Mouse (Mus musculus): ENCODE results near the gene Lsp1.
A peak's percentile ranks its signal among the peaks of the same experiment; 100 is the strongest.

Gene Lsp1

DNA sequence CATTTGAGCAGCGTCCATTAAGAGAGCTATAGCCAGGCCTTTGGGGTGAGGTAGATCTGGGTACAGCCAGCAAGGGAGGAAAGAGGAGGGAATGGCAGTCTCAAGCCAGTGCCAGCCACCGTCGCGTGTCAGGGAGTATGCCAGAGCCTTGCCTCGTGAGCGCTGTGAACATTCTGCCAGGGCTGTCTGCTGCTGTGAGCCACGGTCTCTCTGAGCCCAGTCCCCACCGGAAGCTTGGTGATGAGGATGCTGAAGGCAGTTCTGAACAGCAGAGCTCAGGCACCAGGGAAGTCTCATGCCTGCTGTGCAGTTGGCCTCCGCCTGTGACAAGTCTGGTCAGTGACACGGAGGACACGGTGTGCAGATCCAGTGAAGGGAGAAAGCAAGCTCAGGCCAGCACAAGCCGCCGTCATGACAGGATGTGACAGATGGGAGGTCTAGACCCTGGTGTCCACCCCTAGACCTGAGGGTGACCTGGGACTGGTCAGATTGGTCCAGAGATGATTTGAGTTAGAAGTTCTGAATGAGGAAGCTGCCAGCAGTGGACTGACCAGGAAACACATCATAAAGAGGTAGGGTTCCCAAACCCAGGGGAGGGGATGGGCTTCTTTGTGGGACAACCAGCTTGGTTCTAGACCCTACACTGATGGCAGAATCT, 16.3 kb downstream of the Lsp1 start:
- no peak for DNase-seq (ENCODE audit: low read depth)

DNA sequence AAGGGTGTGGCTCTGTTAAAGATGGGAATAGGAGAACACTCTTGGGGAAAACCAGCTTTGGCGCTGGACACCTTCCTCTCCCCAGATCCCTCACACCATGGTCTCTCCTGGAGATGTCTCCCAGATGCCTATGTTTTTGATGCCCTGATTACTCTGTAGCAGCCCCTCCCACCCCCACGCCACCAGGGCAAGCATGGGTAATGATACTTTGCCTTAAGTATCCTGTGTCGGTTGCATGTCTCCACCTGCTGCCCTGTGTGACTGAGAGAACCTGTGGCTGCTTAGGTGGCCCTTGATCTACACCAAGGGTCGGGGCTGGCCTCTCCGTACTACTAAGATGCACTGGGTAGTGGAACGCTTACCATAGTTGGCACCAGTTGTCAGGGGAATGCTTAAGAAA, 17.4 kb downstream of the Lsp1 start:
- DNase-seq (ENCODE audit: low read depth) = no peak

DNA sequence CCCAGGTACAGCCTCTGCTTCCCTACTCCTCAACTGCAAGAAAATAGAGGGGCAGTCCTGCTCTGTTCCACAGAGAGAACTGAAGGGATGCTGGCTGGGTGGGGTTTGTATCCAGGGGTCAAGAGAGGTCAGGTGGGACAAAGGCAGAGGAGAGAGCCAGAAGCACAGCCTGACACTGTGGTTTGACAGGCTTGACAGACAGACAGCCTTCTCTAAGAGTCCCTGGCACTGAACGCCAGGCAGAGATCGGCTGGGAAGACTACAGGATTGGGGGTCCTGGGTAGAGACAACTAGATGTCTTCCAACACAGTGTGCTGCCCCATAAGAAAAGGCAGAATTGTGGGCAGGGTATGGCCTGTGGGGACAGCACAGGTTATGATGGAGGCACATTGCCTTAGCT, 18.0 kb downstream of the Lsp1 start:
- no peak for DNase-seq (ENCODE audit: low read depth)

DNA sequence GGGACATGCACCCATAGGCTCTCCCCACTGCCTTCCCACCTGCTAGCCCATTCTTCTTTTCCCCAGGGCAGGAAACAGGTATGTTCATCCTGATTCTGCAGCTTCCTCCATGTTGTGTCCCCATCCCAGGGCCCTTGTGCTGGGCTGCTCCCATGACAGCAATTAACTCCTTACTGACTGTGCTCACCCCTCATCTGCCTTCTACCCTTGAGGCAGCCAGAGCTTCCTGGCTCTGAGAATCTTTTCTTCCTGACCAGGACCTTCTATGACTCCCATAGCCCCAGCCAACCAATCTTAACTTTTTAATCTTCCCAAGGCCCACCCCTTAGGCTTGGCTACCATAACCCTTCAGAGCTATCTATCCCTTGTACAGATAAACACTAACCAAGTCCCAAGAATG, 18.7 kb downstream of the Lsp1 start:
- DNase-seq (ENCODE audit: low read depth) = no peak

DNA sequence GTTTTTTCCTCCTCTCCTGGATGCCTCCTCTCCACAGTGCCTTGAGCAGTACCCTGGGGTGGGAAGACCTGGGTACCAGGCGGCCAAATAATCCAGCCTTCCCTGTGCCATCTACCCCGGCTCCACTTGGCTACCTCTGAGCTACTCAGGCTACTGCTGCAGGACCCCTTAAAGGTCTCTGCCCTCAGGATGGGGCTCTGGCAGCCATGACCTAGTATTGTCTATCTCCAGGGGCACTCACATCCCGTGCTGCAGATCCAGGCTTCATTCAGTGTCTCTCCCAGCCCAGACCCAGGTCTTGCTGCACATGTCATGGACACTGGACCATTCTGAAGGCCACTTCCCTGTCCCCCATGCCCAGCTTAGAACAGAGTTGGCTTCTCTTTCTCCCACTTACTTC, 19.3 kb downstream of the Lsp1 start:
- DNase-seq (ENCODE audit: low read depth) = no peak

DNA sequence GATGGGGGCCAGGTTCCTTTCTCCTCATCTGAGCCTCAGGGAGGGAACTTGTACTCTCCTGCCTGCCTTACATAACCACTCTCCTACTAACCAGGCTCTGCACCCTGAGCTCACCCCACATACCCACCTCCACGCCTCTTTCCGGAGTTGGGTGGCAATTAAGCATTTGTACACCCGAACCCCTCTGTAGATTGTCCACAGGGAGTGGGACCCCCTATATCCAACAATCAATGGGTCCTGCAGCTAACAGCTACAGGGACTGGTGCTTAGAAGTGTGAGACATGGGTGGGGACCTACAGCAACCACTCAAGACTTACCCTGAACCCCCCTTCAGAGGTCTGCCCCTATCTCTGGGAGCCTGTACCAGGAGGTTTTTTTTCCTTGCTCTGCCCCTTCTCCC, 20.1 kb downstream of the Lsp1 start:
- DNase-seq (ENCODE audit: low read depth) = no peak

DNA sequence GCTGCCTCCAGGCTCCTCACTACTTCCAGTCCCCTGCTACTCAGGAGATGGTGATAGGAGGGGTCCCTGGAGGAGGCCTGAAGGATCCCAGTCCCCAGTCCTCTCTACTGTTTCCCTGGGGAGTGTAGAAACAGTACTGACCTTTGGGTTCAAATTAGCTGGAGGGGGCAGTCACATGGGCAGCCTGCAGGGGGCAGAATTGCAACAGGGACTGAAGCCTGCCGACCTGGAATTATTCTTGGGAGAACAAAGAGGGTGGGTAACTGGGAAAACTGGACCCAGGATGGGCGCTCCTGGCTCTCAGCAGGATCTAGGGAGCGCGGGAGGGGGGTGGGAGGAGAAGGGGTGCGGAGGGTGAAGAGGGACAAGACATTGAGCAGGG, 20.6 kb downstream of the Lsp1 start:
- DNase-seq (ENCODE audit: low read depth) = peak; percentile 46

DNA sequence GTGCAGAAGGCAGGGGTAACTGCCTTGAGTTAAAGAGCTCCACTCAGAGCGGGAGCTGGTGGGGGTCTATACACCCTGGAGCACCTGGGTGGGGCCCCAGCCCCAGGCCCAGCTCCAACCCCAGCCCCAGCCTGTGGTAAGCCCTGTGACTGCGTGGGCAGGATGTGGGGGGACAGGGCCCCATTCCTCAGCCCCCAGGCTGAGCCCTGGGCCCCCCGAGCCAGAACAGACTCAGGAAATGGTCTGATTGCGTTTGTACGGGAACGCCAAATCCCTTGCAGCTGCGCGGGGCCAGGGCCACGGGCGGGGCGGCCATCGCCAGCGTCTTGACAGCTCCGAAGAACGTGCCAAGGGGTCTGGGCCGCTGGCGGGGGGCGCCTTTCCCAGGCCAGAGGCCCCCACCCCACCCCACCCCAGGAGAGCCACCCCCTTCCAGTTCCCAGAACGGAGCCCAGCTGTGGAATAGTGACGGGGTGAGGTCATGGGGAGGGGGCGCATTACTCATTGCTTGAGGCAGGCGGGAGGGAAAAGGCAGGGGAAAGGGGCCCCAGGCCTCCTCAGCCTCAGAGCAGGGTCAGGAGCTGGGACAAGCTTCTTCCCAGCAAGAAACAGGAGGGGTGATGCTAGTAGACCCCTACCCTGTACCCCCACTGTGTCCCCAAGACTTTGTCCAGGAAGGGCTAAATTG, 21.1 kb downstream of the Lsp1 start:
- peak; percentile 31 for DNase-seq (ENCODE audit: low read depth)

DNA sequence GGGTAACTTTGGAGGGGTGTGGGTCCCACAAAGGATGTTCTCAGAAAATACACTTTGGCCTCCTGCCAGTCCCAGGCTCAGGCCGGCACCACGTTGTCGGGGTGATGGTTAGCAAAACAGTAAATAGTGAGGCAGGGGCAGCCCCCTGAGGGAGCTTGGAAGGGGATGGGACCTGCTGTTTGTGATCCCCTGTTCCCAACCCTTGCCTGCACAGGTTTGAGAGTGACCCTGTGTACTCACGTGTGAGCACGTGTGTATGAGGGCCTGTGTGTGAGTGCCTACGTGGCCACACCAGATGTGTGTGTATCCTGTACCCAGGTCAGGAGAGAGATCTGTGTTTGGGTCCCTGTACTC, 21.6 kb downstream of the Lsp1 start:
- peak; percentile 29 for DNase-seq (ENCODE audit: low read depth)

DNA sequence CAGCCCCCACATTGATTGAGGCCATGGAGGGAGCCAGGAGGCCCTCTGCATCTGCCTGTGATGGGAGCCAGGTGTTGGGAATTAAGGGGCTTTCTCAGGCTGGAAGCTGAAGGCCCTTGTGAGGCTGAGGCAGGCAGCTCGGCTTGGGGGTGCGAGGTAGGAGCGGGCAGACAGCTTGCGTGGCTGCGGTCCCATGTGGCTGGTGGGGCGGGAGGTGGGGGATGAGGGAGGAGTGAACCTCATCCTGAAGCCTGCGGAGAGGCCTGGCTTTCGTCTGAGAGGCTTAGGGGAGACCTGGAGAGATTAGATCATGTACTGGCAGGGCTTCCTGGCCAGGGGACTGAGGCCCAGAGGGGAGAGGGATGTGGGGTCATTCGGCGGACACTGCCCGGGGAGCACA, 22.5 kb downstream of the Lsp1 start:
- no peak for DNase-seq (ENCODE audit: low read depth)

DNA sequence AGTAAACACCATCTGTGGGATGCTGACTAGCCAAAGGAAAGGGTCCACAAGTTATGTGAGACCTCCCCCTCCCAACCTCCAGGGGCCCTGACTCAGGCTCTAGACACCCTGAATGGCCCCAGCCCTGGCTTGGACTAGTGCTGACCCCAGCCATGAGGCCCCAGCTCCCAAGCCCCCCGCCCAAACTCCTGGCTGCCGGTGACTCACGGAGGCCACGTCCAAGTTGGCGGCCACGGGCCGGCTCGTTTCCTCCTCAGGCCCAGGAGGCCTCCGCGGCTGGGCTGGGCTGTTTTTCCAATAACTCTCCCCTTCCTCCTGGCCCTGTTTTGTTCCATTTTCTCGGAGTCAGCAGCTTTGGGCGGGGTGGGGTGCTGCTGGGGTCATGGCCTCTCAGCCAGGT, 24.2 kb downstream of the Lsp1 start:
- DNase-seq (ENCODE audit: low read depth) = no peak

DNA sequence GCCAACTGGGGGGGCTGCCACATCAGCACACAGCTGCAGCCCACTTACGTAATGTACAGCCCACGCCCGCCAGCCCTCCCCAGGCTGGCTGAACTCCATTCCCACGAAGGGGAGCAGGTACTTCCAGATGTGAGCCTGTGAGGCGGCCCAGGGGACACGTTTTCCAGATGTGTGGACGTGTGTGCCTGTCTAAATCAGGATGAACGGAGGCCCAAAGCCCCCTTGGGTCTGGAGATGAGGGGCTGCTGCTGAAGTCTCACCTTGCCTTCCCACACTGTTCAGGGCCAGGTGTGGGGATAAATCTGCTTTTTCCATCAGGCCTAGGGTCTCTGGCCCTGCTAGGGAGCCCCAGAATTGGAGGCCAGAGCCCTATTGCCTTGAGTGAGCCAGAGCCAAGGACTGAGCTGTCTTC, 26.1 kb downstream of the Lsp1 start:
- no peak for DNase-seq (ENCODE audit: low read depth)

DNA sequence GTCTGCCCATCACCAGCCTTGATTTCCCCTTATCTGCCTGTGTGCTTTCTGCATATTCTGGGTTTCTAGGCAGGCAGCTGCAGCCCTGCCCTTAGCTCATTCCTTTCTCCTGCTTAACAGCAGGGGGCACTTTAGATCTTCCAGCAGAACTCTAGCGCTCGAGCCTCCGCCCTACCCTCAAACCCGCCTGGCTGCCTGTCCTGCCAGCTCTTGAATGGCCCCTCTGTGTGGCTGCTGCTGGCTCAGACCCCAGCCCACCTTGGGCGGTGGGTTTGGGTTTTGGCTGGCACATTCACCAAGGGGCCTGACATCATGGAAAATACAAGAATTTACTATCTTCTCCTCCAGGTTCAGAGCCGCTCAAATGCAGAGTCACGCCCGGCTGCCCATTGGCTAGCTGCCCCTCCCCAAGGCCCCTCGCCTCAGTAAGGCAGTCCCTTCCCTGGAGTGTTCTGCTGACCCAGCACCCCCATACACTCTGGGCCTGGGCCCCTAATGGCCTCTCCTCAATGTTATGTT, 26.8 kb downstream of the Lsp1 start:
- no peak for DNase-seq (ENCODE audit: low read depth)

DNA sequence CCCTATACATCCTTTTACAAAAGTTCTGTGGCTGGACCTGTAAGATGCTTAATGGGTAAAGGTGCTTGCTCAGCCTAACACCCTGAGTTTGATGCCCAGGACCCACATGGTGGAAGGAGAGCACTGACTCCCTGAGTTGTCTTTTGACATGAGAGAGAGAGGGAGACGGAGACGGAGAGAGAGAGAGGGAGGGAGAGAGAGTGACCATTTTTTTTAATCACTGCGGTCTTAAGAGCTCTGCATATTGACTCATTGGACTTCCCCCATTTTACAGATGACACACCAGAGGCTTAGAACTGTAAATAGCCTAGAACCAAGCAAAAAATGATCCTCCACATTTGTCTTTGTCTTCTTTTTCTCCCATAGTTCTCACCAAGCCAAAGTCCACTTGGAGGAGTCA, 27.4 kb downstream of the Lsp1 start:
- DNase-seq (ENCODE audit: low read depth) = no peak

DNA sequence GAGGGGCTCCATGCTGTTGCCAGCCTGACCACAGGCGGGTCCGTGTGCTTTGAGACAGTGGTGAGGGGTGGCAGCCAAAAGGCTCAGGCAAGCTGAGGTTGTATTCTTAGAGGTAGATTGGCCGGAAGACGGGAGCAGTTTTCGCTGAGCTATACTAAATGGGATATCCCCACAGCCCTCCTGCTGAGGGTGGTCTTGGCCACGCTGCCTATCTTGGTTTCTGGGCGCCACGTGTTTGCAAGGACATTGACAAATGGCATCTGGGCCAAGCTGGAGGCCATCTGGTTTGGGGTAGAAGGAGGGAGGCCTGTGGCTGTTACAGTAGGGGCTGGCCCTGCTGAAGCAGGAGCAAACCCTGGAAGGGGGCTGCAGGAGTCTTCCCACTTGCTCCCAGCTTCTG, 32.9 kb downstream of the Lsp1 start:
- DNase-seq (ENCODE audit: low read depth) = no peak

DNA sequence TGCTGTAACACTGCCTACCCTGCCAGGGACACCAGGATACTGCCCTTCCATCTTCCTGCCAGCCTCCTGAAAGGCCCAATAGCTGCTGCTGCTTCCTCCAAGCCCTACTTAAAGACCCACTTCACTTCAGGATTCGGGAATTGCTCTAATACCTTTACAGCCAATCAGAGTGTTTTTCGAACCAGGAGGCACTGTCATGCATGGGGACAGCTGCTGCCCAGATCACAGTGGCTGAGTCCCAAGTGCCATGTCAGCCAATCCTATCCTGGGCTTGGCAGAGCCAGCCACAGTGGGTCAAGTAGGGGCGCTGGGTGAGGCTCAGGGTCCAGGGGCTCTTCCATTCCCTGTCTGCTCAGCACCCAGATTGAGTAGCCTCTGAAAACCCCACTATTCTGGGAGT, 35.5 kb downstream of the Lsp1 start:
- DNase-seq (ENCODE audit: low read depth) = no peak

DNA sequence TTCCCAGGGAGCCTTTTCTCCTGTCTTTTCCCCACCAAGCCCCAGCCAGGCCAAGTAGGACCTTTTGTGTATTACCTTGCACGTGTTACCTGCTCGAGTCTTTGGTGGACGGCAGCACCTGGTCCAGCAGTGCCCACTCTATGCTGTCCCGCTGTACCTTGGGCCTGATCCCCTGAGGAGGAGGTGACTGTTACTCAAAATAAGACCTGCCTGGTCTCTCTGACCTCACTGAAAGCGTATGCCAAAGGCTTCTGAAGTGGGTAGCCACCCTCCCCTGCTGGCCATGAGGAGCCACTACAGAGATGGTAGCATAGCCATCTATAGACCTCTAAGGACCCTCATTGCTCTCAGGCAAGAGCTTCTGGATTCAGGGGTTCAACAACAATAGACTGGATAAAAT, 36.2 kb downstream of the Lsp1 start:
- peak; percentile 31 for DNase-seq (ENCODE audit: low read depth)

DNA sequence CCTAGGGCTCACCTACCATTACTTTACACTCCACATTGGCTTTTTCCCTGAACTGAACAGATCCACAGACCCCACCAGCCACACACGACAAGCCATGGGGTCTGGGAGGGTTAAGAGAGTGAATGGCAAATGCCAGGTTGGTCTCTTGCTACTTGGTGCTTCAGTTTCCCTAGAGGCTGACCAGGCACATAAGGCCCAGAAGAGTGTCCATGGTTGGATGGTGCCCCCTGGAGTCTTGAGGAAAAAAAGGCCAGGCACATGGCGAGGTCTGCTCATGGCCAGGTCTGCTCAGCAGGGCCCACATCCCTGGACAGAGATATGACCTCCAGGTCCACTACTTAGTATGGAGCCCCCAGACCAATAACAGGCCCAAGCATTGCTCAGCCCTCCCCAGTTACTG, 37.2 kb downstream of the Lsp1 start:
- DNase-seq (ENCODE audit: low read depth) = peak; percentile 48

DNA sequence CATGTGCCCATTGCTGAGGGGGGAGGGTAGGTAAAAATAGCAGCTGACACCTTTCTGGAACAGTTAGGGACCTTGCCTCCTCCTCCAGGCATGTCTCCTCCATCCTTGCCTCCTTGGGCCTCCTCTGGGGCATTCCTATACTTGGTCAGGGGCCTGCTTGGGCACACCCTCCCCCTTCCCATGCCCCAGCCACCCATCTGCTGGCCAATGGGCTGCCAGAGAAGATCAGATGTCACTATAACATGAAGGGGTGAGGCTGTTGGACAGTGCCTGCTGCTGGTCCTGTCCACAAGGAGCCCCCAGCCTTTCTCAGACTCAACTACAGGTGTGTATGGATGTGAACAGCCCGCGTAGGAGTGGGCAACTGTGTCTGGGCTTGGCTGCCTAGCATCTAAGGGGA, 38.0 kb downstream of the Lsp1 start, which contains the start of gene Tnnt3:
Gene Tnnt3 (plus strand): TSS at position 262 of the 400 bp plus-strand sequence.
- DNase-seq (ENCODE audit: low read depth) = no peak

DNA sequence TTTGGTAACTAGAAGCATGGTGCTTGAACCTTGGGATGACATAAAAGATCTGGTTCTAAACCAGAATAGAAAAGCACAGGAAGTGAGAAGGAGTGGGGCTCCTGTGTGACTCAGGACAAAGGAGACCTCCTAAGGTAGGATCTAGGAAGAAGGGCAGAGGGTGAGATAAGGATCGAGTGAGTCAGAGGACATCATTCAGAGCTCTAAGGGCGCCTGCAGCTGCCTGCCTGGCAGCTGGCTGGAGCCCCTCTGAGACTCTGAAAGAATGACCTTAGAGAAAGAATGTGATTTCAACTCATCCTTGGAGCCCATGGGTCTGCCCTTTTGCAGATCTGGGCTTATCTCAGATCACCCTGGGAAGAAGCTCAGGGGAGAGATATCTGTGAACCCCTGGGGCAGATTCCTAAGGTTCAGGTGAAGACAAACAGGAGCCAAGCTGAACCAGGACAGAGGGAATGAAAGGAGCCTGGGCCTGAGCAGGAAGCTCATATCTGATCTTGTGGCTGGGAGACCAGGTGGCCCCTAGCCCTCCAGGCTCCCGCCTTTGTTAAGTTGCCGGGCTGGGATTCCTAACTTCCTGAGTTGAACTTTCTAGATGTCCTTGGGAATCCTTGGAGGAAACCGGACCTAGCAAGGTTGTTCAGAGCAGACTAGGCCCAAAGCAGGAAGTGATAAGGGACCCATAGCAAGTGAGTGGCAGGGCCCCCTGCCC, 38.6 kb downstream of the Lsp1 start:
- no peak for DNase-seq (ENCODE audit: low read depth)

DNA sequence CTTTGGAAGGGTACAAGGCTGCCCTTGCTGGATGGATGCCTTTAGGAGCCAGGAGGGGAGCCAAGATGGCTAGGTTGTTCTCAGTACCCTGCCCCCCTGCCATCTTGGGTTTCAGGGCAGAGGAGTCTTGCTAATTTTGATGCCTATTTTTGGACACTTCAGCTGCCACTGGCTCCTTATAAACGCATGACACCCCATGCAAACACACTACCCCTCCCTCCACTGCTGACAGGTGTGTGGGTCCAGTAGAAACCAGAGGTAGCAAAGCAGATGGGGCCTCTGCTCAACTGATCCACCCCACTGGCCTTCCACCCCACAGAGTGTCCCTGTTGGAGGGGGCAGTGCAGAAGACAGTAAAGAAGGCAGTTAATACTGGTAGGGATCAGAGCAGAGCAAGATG, 39.4 kb downstream of the Lsp1 start:
- no peak for DNase-seq (ENCODE audit: low read depth)

DNA sequence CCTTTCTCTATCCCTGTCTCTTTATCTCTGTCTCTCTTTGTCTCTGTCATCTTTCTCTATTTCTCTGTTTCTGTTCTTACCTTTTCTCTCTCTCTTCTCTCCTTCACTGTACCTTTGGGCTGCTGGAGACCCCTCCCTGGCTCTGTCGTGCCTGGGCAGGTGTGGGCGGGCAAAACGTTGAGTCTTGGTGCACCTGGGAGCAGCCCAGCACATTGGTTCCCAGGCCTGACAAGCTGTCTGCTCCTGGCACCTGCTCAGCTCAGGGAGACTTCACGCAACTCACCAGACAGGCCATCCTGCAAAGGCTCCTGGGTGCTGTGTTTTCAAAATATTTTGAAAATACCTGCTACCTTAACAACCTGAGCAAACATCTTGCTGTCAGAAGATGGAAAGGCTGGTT, 42.6 kb downstream of the Lsp1 start:
- DNase-seq (ENCODE audit: low read depth) = no peak

DNA sequence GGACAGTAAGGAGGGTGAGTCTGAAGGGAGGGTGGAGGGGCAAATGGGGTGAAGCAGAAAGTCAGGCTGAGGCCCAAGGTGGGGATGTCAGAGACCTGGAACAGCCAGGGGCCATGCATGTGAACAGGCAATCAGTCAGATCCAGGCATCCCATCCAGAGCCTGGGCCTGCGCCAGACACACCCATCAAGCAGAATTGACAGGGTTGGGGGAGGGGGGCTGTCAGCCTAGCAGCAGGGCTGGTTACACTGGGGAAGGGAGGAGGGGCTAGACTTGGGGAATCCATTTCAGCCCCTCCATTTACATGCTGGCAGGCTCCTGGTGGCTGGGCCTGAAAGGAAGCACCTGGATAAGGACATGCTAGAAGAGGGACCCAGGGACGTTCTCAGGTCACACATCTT, 45.3 kb downstream of the Lsp1 start:
- DNase-seq (ENCODE audit: low read depth) = no peak
